Mouse (Mus musculus) left cerebral cortex, postnatal 14 days (tissue): ENCODE measurements at regions not wholly inside any gene's neighbourhood (a gene's known extent, or its start where the extent isn't known, plus 50 kb on each side); places are given as distances from the start of the nearest gene placed in this dataset.

ENCODE experiments used
- DNase-seq, 2 experiments: peaks; one replicate each; pipeline ENCODE4 v3.0.0; 2021 to 2022; ENCODE audit warnings: low spot score in 2 of 2, mixed read lengths in 1 of 2
- intact Hi-C: fragments of 180-260 bp; cut with DNase I; formaldehyde crosslinking; loops from one replicate; pipeline ENCODE4 v1.15.1; 2025

GRCm38 (mm10) chr8:125619336-125619906 is 49.8 kb upstream of the Sipa1l2 start:
- peak; percentile 26 to 52 for DNase-seq
- intact Hi-C loops, result no loop called here
